Mouse (Mus musculus): ENCODE results near the gene Tmem235.
A peak's percentile ranks its signal among the peaks of the same experiment; 100 is the strongest.

The Tmem235 gene

DNA sequence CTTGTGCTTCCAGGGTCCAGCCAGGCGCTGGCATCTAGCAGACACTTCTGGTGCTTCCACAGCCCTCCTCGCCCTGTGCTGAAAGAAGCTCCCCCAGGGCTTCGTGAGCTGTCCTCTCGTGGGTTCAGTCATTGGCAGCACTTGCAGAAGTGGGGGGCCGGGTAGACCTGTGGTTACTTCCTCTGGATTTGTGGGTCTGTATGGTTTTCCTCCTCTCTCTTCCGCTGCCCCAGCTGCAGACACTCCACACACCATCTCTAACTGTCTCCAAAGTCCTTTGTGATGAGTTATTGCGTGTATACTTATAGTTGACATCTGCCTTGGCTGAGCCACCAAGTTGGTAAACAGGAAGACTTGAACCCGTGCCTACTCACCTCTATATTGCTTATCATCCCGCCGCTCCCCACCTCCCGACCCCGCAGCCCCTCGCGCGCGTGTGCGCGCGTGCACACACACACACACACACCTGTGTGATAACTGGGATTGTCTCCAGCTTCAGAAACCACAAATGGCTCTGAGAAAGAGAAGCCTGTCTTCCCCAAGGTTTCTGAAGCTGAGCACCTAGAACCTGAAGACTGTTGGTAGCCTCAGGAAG is 31.1 kb downstream of the Tmem235 start:
- no peak for DNase-seq

DNA sequence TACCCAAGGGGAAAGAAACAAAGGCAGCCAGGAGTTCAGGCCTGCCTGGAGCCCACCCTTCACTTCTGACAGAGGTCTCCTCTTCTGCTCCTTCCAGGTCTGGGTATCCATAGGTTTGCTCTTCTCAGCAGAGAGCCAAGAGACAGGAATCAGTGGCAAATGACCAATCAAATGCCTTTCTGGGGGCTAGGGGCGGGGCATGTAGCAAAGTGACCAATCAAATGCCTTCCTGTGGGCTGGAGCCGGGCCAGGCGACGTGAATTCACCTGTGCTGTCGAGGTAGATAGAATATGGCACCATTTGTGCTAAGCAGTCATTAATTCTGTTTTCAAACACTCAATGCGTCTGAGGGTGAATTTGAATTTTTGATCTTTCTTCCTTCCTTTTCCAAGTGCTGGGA is 31.6 kb downstream of the Tmem235 start:
- peak in 1 of 2 experiments; percentile 29 for DNase-seq

DNA sequence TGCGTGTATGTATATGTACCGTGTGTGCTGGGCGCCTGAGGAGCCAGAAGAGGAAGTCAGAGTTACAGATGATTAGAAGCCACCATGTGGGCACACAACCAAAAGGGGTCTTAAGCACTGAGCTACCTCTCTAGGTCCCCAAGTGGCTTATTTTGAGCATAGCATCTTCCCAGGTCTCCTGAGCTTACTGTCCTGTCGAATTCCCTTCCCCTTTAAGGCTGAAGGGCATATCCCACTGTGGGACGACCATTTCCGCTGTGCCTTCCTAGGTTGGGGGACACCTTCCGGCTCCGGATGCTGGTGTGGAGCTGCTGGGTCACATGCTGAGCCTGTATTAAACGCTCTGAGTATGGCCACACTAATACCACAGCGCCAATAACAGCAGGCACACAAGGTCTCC is 34.1 kb downstream of the Tmem235 start:
- DNase-seq: no peak

DNA sequence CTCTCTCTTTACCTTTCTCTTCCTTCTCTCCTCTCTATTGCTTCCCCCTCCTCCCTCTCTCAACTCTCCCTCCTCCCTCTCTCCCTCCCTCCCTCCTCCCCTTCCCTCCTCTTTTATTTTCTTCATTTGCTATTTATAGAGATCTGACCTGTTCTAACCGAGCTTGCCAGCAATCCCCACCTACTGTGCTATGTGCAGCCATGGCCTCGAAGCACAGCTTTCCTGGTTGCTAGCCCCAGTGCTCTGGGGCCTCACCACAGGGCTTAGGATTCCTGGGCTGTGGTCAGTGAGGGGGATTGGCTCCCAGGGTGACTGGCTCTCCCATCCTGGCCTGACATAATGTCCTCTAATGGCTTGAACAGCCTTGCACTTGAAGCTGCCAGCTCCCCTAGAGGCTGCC is 36.0 kb downstream of the Tmem235 start:
- DNase-seq: peak in 1 of 2 experiments; percentile 29

DNA sequence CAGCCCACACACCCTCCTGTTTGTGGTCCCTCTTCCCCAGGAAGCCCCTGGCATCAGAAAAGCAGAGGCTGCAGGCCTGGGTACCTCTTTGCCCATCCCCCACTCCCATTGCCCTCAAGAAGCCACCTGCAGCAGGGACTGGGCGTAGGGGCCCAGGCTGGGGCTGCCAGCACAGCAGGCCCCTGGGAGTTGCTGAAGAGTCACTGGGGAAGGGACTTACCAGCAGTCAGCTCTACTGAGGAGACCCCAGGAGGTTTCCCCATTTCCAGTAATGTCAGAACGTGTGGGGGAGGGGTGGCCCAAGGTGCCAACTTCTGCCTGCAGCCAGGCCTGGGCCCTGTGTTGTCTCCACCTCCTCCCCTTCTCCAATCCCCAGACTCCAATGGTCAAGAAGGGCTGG is 41.7 kb downstream of the Tmem235 start:
- no peak for DNase-seq

DNA sequence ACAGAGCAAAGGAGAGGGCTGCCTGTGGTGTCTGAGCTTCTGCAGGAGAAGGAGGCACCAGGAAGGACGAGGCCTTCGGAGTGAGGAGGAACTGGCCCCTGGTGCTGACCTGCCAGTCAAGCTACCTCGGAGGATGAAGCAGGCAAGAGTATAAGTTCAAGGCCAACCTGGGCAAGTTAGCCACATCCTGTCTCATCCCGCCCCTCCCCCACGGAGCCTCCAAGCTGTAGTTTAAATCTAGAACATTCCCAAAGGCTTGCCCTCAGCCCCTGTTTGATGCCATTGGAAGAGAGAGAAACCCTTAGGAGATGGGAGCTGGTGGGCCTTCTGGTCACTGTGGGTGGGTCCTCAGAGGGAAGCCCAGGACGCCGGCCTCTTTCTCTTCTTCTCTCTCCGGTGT is 43.9 kb downstream of the Tmem235 start:
- DNase-seq: no peak

DNA sequence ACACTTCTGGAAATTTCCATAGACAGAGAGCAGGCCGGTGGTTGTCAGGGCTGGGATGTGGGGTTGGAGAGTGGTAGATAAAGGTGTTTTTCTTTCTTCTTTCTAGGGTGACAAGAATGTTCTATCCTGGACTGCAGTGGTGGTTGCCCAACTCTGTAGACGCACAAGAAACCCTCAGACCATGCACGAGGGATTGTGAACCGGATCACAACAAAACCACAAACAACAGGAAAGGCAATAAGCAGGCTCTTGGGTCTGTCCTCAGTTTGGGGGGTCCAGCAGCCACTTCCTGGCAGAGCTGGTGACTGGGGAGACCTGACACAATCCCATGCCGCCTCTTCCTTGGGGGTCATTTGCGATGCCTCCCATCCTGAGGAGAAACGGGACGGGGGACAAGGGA is 48.8 kb downstream of the Tmem235 start:
- DNase-seq: no peak

DNA sequence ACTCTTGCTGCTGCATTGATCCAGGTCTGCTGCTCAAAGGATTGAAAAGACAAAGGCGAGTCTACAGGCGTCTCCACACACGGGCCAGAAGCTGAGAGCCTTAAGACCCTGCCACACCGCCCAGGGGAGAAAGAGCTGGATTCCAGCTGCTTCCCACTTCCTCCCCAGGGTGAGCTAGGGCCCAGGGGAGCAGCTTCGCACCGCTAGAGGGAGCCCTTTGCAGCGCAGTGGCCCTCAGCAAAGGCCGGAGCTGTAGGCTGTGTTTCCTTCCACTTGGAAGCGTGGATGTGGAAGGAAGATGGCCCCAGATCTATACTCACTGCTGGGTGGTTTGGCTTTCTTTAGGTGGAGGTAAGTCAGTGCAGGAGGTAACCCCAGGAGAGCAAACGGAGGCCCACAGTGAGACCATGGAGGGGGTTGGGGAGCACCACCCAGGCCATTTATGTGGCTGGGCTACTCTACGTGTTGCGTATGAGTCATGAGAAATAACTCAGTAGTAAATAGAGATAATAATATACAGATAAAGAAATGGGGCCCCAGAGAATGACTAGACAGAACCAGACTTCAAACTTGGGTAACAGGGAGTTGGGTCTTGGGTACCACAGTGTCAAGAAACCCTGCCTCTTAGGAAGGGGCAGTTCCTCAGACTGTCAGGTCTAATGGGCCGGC is 52.3 kb downstream of the Tmem235 start:
- peak; percentile 61 to 77 for DNase-seq

DNA sequence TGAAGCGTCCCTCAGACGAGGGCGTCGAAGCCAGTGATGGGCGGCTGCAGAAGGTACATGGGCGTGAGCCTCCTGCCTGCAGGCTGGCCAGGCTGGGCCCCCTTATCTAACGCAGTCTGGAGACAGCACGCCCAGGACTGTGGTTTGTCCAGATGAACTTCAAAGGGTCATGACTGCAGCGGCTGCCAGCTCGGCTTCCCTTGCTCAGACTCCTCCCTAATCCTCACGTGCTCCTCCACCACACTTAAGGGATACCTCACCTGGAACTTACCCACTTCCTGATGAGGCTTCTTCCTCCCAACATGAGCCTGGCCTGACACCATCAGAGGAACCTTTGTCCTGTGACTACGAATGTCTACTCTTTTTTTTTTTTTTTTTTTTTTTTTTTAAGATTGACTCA is 54.0 kb downstream of the Tmem235 start:
- no peak for DNase-seq

Measured in cerebellum, postnatal 25 days (tissue).